Mouse (Mus musculus) 3134 (cell line): ENCODE data around the gene Dhx15.
"Not testable (repeated sequence)": the region's sequence is repeated elsewhere in the genome, so short reads cannot be mapped to it uniquely, and the experiment has no call there.

ENCODE experiments used
- DNase-seq: peaks from one replicate; pipeline ENCODE4 v3.0.0-alpha.2; 2011; ENCODE audit warnings: low spot score; ENCODE audit not compliant: insufficient read length; ENCODE audit errors: extremely low read depth

The Dhx15 gene

DNA sequence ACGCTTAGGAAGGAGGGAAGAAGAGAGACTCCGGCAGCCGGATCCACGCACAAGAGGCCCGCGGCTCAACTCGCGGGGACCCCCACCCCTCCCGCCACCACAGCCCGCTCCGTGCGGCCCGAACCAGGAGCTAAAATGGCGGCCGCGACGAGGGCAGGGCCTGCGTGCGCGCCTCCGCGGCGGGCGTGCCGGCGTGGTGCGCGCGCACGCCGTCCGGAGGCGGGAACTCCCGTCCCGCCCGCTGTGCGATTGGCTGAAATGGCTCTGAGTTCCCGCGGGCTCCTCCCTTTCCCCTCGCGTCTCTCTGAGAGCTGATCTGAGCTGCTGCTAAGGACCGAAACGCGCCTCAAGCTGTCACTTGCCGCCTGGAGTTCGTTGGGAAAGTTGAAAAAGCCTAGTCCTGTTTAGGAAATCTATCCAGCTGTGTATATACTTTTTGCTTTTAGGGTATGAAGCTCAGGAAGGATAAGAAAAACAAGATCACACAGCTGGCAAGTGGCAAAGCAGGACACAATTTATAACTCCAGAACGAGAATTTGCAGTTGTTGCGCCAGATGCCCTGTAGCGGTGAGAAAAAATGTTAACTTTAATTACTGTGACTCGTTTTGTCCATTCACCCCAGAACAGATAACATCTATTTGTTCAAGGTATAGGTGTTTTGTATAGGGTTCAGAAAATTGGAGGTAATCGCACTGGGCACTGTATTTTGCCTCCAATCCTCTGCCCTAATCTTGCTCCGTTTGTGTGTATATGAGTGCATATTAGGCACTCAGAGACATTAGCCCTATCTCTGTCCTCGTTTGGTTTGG is at the start of gene Dhx15:
TSS of gene Dhx15 (minus strand) at position 144 of the 809 bp plus-strand sequence.
- DNase-seq = peak; percentile 91

DNA sequence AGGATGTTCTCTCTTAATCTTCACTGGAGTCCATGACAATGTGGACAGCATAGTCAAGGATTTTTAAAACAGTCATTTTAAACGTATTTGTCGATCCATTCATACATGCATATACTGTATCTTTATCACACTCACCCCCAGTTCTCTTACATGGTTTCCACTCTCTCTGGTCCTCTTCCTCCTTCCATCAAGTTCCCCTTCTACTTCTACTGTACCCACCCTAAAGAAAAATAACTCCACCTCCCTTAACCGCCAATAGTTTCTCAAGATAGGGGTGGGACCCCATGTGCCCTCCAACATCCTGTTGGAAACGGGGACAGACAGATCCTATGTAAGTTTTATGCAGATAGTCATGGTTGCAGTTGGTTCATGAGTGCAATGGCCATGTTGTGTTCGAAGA is 48.6 kb upstream of the Dhx15 start:
- DNase-seq = no peak

DNA sequence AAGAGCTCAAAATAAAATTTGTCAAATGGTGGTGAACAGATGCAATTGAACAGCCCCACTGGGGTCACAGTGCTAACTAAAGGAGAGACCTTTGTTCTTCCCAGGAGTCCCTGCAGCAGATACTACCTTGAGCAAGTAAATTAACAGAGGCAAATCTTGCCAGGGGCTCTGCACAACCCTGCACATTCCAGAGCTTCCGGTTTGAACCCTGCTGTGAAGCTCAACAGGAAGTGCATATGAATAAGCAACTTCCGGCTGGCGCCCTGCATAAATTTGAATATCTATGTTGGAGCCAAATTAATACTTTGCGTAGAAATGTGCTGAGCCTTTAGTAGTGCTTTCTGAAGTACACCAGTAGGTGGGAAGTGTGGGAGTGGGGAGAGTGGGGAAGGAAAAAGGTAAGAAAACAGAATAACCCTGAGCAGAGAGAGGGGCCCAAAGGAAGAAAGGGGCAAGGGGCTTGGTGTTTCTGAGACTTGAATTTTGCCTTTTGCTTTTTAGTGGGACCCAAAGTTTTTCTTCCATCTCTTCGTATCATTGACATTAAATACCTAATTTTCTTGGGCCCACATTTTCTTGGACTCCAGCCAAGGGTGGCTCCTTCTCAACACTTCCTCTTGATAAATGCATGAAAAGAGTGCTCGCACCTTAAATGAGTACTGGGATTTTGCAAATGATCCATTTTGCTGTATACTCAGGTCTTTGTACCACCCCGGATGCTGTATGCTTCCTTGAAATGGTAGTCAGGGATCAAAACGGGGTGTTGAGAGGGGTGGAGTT is 47.8 kb upstream of the Dhx15 start:
- DNase-seq = no peak

DNA sequence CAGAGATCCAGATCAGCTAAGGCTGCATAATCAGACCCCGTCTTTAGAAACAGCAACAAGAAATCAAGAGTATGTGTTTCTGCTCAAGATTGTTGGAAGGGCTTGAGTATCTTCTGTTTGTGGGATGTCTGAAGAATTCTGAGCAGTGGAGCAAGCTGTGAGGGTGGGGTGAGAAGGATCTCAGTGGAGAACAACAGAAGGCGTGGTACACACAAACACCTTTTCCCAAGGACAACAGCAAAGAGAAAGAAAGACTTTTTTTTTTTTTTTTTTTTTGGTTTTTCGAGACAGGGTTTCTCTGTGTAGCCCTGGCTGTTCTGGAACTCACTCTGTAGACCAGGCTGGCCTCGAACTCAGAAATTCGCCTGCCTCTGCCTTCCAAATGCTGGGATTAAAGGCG is 46.3 kb upstream of the Dhx15 start:
- not testable (repeated sequence) for DNase-seq

DNA sequence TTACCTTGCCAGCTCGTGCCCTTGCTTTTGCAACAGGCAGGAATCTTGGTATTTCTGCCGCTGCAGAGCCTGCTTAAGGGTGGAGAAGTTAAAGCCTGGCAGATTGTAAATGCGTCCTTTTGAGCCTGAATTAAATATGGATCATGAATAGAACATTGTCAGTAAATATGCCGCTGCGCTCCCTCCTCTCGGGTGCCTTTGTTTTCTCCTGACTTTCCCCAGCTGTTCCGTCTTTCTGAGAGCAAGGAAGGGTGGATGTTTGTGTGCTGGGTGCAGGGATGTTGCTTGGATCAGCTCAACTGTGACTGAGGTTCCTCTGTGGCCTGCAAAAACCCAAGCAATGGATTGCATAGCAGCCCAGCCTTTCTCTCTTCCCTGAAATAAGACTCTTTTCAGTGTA is 44.3 kb upstream of the Dhx15 start:
- DNase-seq = no peak

DNA sequence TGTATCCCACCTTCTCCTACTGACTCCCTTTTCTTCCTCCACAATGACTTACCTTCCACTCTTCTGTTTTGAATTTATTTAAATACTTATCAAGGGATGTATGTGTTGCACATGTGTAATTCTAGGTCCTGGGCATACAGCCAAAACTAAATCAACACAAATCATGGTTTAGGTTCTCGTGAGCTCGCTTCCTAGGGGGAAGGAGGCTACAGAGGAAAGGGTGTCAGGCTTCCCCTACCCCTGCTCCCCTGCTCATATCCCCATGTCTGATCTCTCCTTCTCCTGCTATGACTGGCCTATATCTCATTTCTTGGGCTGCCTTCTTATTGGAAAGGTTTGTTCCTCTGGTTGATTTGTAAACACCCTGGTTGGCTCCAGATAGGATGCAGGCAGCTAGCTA is 43.6 kb upstream of the Dhx15 start:
- DNase-seq = no peak

DNA sequence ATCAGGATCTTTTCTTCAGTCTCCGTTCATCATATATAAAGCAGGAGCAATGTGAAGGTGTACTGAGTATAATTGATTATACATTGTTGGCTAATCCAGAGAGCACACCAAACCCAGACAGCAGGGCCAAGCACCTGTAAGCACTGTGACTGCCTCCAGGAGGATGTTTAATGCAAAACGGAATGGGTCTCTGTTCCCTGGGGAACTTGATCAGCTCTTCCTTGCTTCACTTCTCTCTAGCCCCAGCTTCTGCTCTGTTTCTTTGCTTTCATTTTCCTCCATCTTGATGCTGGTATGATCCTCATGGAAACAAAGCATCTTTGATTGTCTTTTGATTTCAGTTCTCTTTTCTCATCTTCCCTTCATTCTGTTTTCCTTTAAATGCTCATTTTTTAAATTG is 42.3 kb upstream of the Dhx15 start:
- DNase-seq = no peak

DNA sequence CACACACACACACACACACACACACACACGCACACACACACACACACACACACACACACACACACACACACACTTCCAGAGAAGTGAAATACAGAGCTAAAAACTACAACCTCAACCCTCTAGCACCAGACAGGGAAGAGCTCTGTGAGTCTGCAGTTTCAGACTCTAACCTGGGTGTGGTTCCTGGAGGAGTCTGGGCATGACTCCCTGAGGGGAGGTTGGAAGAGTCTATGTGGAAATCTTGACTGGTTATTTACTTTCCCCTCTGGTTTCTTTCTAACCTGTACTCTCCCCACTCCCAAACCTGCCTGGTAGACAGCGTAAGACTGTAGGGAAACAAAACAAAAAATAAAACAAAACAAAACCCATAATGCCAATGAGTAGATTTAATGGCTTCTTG is 41.9 kb upstream of the Dhx15 start:
- no peak for DNase-seq

DNA sequence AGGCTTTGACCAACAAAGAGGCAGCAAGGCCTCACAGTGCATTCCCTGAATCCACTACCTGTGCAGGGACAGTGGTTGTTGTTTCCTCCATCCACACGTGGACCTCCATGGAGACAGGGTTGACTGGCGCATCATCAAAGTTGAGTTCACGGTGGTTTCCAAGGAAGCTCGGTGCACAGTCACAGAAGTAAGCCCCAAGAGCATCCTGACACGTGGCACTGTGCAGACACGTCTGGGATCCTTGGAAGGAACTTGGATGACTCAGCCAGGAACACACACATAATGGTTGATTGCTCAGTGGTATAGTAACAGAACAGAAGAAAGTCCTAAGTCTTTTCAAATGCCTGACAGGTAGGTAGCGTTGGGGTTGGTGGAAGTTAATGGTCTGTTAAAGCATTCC is 40.2 kb upstream of the Dhx15 start:
- peak; percentile 29 for DNase-seq

DNA sequence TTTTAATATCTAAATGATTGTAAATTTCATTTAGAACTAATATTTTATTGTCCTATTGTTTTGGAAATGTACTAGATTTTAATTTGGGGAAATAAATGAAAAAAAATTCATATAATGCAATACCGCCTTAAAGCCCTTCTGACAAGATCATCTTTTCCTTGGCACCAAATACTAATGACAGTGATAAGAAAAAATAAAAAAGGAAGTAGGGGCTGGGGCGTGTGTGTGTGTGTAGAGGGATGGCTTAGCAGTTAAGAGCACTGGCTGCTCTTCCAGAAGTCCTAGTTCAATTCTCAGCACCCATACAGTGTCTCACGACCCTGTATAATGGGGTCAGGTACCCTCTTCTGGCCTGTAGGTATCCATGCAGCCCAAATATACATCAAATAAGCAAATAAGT is 36.4 kb upstream of the Dhx15 start:
- DNase-seq = no peak

DNA sequence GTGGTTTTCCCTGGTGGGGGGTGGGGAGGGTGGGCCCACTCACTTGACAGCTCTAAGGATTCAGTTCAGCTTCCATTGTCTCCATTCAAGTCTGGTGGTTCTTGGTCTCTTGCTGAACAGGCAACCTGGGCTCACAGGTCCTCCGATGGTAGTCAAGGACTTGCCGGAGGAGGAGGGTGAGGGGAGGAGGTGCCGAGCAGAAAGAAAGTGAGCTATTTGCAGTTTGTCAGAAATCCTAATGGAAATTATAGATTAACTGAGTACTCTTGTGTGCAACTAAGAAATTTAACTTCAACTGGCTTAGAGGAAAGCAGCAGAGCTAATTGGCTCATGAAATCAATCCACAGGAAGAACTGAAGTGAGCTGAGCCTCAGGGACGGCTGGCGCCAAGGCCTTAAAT is 31.3 kb upstream of the Dhx15 start:
- no peak for DNase-seq

DNA sequence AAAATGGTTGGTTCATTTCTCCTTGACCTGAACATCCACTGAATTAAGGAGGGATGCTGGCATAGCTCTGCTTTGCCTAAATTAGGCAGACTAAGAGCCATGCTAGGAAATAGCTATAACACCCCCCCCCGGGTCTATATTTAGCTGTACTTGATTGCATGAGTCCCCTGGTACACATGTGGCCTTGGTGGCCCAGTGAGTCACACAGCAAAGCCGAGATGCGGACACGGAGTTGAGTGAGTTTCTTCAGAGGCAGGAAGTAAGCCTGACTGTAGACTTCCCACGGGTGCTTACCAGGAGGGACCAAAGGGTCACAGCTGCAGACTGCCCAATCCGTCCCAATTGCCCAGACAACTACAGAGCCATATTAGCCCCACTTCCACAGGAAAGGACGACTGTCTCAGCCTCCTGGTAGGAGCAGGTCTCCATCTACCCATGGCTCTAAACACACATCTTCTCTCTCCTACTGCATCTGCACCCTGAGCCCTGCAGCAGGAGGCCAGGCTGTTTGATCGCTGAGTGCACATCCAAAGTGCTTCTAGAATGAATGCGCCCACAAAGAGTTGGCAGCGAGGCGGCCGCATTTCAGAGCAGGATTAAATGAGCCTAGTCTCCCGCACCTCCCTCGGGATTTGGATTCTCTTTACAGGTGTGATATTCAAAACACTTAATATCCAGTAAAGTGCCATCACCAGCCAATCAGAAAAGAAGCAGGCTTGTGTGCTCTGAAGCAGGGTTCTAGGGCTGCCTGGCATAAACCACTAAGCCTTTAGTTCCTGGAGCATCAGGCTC is 29.9 kb upstream of the Dhx15 start:
- DNase-seq = peak; percentile 43

DNA sequence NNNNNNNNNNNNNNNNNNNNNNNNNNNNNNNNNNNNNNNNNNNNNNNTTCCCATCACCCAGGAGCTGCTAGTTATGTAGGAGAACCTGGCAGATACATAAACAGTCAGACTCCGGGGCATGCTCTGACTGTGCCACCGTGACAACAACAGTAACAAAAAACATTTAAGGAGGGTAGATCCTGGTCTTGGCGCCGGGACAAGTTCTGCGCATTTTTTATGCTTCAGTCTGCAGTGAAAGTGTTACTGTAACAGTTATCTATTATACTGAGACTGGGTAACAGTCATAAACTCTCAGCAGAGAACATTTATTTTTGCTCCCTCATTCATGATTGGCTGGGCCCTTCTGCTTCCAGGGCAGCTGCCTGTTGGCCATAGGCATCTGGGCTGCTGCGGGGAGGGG is 27.9 kb upstream of the Dhx15 start:
- DNase-seq = no peak

DNA sequence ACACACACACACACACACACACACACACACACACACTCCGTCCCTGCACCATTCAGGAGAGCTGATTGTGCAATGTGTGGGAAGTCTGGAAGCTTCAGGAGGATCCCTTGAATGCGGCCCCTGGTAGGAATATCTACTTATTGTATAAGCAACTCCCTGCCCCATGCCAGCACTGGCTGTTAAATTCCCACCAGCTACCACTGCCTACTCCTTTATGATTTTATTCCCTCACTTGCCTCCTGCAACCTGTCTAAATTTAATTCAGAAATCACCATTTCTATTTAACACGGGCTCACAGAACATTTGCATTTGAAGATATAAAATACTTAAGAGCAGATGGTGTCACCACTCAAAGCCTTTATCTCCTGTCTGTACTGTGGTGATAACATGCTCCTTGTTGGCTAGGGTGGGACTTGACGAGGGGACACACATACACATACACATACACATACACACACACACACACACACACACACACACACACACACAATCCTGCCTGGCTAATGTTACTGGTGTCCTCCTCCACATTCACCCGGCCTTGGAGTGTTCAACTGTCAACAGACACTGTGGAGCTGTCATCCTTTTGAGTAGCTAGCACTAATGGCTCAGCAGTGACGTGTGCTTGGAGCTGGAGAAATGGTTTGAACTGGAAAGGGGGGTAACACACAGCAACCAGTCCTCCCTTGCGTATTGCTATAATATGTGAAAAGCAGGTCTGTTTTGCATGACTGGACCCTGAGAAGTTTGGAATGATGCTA is 23.0 kb upstream of the Dhx15 start:
- no peak for DNase-seq

DNA sequence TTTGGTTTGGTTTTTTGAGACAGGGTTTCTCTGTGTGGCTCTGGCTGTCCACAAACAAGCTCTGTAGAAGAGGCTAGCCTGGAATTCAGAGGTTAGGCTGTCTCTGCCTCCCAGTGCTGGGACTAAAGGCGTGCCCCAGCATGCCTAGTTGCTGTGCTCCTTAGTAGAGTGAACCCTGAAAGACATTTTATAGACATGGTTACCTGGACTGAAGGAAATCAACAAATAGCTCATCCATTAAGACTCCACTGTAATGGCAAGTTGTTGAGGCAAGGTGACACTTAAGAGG is 810 bp upstream of the Dhx15 start:
- DNase-seq = no peak

DNA sequence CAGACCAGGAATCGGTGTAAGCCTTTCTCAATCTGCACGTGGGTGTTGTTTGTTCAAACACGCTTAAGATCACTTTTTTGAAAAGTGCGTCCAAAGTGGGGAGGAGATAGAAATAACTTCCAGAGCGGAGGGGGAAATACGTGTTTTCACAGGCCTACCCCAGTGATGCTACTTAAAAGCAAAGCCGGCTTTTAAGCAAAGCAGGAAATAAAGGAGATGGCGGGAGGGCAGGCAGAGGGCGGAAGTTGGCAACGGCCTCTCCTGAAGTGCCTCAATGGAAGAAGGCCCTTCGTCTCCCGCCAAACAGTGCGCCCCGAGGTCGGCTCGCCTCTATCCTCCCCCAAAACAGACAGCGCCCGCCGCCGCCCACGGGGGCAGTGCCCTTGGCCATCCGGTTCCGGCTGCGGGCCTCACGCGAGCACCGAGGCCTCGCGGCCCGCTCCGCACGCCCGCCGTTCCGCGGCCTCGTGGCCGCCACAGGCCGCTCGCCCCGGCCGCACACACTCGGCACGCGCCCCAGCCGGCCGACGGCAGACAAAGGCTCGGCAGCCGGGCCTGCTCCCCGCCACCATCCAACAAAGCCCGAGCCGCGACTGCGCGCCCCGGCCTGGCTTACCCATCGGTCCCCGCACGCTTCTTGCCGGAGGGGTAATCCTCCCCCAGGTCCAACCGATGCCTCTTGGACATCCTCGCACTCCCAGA is 499 bp downstream of the Dhx15 start:
- peak; percentile 68 for DNase-seq

DNA sequence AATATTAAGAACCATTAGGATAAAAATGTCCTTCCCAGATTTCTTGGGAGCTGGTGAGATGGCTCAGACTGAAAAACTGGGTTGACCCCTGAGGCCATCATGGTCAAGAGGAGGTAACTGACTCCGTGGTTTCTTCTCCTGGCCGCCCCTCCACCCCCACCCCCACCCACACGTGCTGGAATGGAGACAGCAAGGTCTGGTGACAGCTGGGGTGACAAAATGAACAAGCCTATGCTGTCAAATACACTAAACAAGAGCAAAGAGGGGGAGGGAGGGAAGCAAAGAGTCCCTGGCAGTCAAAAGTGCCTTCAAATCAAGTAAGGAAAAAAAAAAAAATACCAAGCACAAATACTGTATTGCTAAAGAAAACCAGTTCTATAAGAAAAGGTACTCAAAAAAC is 2.1 kb downstream of the Dhx15 start:
- no peak for DNase-seq

DNA sequence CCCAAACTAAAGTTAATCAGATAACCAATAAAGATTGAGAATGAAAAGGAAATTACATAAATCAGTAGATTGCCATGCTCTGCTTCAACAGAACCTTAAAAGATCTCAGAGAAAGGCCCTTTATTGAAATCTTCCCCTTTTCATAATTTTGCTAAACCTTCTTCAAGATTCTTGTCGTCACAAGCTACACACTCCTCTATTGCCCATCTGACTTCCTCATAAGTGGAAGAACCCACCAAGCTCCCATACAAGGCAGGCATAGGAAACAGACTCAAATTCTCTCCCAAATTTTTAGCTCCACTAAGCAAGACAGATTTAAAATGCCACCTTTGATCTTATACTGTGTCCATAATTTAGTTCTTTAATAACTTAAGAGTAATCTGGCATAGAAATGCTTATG is 13.0 kb downstream of the Dhx15 start:
- no peak for DNase-seq

DNA sequence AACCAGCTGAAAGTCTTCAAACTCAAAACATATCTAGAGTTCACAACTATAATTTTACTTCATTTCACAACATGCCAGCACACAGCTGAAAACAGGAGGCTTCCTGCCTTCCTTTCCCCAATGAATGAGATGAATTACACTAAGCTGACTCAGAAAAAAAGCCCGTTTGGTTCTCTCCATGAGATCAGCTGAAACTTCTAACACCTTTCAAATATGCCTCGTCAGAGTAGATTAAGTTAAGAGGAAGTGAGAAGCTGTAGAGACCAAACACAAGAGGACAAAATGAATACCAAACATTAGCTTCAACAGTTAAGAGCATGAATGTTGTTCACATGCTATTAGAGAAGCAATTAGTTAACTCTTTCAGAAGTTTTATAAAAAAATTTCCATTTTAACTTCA is 21.8 kb downstream of the Dhx15 start:
- DNase-seq = no peak

DNA sequence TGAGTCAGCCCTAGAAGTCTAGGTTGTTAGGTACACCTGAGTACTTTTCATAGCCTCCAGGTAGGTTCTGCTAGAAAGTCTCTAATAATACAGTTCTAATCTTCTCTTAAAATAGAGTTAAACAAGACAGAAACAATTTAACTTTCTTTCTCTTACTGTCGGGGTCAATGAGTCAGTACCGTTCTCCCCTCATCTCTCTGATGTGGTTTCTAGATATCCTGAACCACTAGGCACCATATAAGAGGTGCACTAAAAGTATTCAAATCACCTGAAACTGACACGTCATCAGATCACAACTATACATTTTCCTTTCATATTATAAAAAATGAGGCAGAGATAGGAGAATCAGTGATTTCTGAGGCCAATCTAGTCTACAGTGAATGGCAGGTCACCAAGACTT is 41.2 kb downstream of the Dhx15 start:
- DNase-seq = no peak
